Mouse (Mus musculus) liver, postnatal 0 days (tissue): ENCODE measurements around the gene Rpain.

Experiments used
- CTCF ChIP-seq: sonication (generic); IDR thresholded peaks from 2 replicates; pipeline ENCODE4 v1.5.1; 2016; ENCODE audit warnings: antibody characterized with exemption, low read depth
- EP300 ChIP-seq: IDR thresholded peaks from 2 replicates; pipeline ENCODE4 v1.6.1; 2016; ENCODE audit warnings: antibody characterized with exemption, low read depth, mild to moderate bottlenecking

GRCm38 (mm10) chr11:70980751-70981510, 10.9 kb downstream of the Rpain start:
- no peak for TF ChIP-seq EP300
- TF ChIP-seq CTCF, result no peak
